Mouse (Mus musculus) cerebellum, adult 11-12 months (tissue): Measurements from ENCODE around the gene Gm8257.
"Not testable (repeated sequence)": the region's sequence is repeated elsewhere in the genome, so short reads cannot be mapped to it uniquely, and the experiment has no call there.

Source experiments
- DNase-seq: peaks from one replicate; pipeline ENCODE4 v3.0.0; 2022

Gene Gm8257

DNA sequence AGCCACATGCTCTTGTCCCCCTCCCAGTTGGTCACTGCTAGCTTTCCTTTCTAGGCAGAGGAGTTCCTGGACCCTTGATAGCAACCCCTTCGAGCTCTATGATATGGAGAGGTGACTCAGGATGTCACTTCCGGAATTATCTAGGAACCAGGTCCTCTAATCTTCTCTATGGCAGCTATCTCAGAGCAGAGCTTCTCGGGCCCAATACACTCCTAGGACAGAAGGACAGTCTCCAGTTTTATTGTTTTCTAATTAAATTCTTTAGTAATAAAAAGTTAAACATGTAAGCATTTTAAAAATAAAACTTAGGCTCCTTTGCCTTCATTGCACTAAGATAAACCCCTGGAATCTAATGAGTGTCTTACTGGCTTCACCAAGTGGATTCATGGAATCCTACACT lies at the start of gene Gm8257:
Gm8257 (minus strand) TSS at position 101 of the 400 bp plus-strand sequence.
- DNase-seq, result not testable (repeated sequence)

DNA sequence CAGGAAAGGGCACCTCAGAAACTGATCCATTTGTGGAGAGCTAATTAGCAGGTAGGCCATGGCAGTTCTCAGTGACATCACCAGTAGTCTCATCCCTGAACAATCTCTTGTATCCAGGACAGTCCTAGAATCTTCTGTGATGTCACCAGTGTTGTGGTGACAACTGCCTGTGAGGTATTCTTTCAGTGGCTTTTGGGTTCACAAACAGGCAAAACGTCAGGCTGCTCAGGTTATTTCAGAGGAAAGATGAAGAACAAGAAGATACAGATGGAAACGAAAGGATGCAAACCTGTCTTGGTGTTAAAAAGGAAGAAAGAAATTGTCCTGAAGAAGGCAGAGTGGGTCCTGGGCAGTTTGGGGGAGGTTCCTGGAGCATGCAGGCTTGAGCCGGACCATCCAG lies 44.0 kb upstream of the Gm8257 start, which contains the start of gene Gm8267:
Gm8267 (minus strand) TSS at position 101 of the 400 bp plus-strand sequence.
- DNase-seq, result no peak

GRCm38 (mm10) chr14:44742789-44743188 lies 36.5 kb upstream of the Gm8257 start:
- not testable (repeated sequence) for DNase-seq

GRCm38 (mm10) chr14:44730711-44731110 lies 24.5 kb upstream of the Gm8257 start:
- DNase-seq, result not testable (repeated sequence)

DNA sequence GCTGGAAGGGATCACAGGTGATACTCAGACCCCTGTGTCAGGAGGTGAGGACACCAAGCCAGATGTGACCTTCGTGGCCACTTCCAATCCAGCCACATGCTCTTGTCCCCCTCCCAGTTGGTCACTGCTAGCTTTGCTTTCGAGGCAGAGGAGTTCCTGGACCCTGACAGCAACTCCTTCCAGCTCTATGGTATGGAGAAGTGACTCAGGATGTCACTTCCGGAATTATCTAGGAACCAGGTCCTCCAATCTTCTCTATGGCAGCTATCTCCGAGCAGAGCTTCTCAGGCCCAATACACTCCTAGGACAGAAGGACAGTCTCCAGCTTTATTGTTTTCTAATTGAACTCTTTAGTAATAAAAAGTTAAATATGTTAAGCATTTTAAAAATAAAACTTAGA lies 78.5 kb downstream of the Gm8257 start, which contains the start of gene Gm5624:
Gm5624 (minus strand) TSS at position 202 of the 400 bp plus-strand sequence.
- DNase-seq, result not testable (repeated sequence)
